Mouse (Mus musculus): ENCODE measurements at regions not wholly inside any gene's neighbourhood (a gene's known extent, or its start where the extent isn't known, plus 50 kb on each side); places are given as distances from the start of the nearest gene placed in this dataset.
"Not testable (repeated sequence)": the region's sequence is repeated elsewhere in the genome, so short reads cannot be mapped to it uniquely, and the experiment has no call there.

DNA sequence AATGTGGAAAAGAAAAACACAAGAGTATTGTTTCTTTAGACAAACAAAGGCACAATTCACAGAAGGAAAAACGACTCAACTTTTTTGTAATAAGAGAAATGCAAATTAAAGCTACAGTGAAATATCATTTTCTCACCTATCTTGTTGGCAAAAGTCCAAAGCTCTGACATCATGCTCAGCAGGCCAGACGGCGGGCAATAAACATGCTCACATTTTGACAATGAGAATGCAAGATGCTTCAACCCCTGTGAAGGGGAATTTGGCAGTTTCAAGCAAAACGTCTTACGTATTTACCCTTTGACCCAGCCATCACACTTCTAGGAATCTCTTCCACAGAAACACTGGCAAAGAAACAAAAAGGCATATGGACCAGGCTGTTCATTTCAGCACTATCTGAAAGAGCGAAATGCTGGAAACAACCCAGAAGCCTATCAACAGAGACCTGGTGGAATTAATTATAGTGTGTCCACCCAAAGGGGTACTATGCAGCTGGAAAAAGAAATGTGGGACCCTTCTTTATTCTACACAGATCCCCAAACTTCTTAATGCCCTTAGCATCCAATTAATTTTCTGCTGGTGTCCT is 203.4 kb upstream of the 2610301B20Rik start:
- no peak for DNase-seq

DNA sequence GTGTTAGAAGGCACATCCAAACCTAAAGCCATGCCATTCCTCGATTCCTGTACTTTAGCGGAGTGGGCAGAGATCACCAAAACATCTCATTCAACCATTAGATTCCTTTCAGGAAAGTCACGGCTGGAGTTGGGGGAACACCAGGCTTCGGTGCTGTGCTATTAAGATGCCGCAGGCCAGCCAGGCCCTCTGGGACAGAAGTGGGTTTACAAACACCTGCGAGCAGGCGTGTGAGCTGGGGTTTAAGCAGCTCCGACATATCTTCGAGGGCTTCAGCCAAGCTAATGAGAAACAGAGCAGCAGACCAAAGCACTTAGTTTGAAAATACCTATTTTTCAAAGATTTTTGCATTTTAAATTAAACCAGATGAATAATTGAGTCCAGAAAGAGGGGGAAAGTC is 183.2 kb upstream of the 2610301B20Rik start:
- DNase-seq, result no peak

DNA sequence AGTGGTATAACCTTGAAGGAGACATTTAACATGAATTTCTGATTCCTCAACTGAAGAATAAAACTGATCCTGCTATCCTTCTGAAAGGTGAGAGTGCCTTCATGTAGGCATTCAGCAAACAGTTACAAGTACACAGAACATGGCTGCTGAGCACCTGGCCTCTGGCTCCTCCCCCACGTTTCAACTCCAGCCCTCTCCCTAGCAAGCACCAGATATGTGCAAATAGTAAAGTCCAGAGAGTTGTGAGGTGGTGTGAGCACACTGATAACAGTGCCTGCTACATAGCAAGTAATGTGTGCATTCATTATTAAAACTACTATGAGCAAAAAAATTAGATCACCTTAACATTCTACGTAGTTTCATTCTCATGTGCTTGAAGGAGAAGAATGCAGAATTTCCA is 181.4 kb upstream of the 2610301B20Rik start:
- DNase-seq, result no peak

DNA sequence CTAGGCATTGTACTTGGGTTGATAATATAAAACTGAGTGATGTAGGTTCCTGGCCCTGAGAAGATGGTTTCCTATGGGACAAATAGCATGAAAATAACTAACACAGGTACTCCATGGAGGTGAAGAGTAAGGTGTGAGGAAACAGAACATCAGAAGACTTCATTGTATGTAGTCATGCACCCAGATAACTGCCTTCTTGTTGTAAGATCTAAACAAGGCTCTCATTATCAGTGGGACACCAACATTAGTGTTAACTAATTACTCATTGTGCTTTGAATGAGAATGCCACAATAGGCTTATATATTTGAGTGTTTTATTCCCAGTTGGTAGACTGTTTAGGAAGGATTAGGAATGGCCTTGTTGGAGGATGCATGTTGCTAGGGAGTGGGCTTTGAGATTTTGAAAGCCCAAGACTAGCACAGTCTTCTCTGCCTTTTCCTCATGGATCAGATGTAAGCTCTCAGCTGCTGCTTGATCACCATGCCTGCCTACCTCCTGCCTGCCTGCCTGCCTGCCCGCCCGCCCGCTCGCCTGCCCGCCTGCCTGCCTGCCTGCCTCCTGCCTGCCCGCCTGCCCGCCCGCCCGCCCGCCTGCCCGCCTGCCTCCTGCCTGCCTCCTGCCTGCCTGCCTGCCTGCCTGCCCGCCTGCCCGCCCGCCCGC is 180.7 kb upstream of the 2610301B20Rik start:
- no peak for DNase-seq

DNA sequence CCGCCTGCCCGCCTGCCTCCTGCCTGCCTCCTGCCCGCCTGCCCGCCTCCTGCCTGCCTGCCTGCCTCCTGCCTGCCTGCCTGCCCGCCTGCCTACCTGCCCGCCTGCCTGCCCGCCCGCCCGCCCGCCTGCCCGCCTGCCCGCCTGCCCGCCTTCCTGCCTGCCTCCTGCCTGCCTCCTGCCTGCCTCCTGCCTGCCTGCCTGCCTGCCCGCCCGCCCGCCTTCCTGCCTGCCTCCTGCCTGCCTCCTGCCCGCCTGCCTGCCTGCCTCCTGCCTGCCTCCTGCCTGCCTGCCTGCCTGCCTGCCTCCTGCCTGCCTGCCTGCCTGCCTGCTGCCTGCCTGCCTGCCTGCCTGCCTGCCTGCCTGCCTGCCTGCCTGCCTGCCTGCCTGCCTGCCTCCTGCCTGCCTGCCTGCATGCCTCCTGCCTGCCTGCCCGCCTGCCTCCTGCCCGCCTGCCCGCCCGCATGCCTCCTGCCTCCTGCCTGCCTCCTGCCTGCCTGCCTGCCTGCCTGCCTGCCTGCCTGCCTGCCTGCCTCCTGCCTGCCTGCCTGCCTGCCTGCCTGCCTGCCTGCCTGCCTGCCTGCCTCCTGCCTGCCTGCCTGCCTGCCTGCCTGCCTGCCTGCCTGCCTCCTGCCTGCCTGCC is 180.1 kb upstream of the 2610301B20Rik start:
- DNase-seq, result not testable (repeated sequence)

DNA sequence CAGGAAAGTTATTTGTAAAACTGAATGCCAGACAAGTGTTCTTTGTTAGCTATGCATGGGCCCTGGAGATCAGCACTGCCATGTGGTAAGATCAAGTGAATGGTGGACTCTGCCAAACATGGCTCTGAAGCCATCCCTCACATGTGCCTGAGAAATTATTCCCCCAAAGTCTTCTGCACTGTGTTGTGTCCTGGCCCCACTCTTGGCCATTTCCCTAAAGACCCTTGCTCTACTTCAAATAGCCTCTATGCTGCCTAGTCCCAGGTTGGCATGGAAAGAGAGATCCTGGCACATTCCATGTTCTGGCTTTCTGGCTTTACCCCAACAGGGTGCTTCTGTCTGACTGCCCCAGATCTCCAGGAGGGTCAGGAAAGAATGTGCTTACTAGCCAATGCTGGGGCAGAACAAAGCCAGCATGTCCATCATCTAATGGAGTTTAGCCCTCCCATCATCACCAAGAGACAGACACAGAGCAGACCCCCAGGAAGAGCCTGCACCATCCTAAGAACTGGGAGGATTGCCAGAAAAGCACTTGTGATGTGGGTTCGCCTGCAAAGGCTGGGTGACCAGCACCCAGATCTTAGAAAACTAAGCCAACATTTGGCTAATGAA is 177.0 kb upstream of the 2610301B20Rik start:
- DNase-seq, result no peak

DNA sequence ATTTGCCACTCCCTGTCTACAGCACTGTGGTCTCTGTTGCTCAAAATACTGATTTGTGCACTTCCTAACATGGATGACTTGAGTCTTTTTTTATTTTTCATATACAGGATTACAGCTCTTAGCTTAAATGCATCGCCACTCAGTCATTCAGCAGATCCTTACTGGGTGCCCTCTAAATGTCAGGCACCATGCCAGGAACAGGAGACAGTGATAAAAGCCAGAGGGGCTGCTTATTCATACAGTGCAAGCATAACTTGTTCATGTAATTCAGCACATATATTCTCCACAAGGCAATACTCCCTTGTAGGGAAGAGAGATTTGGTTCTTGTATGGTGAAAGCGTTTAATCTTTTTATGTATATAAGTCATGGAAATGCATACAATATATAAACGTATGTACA is 175.7 kb upstream of the 2610301B20Rik start:
- DNase-seq, result no peak

DNA sequence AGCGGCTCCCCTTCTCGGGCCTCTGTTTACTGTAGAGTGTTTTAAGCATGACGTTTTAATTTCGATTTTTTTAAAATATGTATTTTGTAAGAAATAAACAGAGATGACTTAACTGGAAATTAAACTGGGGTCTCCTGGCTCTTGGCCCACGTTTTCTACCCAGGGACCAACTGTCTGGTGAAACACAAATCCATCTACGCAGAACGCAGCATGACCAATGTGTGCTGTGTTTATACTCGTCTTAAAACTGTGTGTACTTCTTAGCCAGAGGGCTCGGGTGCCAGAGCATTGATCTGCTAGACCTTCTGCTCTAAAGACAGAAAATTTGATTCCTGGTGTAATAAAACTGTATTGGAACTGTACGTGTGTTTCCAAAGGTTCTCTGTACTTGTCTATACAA is 172.8 kb upstream of the 2610301B20Rik start:
- DNase-seq, result no peak

DNA sequence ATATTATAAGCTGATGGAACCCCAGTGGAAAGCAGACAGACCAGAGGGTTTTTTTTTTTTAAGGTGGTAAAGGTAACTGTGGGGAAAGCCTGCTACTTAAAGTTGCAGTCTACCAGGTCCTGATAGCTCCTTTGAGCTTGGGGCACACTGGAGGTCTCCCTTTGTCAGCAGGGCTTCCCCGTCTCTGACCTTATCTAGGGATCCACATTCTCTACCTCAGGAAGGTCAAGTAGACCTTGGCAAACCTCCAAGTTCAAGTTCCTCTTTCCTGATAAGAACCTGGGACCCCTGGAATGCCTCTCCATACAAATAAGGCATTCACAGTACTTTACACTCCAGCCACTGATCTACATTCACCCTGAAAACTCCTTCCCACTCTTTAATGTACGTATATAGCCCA is 171.1 kb upstream of the 2610301B20Rik start:
- no peak for DNase-seq

DNA sequence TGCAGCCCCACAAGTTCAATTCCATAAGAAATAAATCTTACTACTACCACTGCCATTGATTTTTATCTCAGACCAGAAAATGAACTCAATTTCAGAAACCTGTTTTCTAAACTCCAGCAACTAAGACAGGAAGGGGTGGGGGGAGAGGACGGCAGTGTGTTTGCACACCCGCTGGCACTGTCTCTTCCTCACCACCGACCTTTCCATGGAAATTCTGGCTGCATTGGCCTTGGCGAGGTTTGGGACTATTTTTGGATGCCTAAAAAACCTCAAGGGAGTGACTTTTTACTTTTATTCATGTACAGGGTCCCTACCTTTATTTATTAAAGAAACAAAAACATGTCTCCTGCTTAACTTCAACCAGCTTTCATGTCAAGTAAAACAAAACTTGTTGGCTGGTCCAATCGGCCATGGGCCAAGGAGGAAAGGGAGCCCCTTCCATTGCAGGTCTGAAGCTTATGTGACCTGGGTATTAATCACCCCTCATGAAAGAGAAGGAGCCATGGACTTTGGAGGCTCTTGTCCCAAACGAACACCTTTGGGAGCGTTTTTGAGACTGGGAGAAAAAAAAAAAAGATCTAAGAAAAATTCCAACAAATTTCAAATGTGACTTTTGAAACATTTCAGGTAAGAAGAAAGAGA is 167.2 kb upstream of the 2610301B20Rik start:
- DNase-seq, result no peak

DNA sequence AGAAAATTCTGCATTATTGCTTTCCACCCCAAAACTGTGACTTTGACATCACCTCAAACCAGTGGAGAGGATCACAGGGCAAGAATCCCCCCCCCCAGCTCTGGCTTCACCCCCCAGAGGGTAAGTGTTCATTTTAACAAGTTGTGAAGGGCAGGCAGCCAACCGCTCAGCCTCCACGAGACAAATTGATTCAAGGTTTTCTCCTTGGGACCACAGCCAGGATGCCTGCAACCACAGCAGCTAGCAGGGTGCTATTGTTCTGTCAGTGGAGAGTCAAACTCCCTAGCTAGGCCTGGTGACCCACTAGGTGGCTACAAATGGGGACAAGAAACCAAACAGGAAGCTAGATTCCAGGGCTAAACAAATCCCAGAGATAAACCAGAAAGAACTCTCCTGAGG is 166.6 kb upstream of the 2610301B20Rik start:
- no peak for DNase-seq

DNA sequence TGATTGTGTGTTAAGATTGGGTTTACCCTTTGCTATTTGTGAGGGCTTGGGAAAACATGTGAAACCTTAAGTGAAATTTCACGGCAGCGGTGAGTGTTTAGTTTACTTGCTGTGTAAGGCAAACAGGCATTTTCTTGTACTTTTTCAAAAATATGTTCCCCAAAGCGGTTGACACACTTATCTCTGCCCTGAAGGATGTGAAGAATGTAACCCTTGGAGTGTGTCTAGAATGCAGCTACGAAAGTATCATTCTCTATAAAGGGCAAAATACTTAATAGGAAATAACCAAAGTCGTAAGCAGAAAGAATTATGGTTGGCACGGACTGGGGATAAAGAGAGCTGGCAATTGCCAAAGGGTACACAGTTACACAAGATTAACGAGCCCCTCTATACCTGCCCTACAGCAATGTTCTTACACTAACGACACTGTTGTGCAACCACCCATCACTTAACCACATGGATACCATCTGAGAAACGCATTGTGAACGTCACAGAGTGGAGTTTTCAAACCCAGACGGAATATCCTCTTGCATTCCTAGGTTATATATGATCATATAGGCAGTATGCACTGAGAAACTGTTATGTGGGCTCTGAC is 162.3 kb upstream of the 2610301B20Rik start:
- no peak for DNase-seq

DNA sequence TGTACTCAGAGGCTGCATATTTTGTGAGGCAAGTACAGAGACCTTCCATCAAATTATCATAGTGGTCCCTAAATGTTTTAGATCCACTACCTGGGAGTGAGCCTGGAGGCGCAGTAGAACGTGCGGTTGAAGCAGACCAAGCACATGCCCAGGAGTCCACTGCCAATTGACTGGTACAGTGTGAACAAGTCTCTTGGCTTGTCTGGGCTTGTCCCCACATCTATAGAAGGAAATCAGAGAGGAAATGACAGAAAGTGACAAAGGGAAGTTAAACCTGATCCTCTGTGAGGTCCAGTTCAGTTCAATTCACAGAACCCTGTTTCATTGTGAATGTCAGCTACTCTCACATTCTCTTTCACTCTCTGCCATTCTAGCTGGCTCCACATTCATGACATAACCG is 151.0 kb upstream of the 2610301B20Rik start:
- DNase-seq, result no peak

DNA sequence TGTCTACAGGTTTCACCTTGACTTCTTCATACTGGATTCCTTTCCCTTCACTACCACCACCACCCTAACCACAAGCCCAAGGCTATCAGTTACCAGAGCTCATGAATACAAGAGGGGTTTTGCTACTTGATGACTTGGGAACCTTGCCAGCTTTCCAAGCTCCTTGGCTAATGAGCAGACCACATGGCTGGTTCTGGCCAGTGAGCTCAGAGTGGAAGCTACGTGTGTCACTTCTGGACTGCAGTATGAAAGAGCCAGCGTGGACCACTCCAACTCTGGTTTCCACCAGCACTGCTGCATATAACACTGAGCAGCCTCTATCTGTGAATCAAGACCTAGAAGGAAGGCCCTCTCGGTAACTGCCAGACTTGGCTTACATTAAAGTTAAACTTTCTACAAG is 146.4 kb upstream of the 2610301B20Rik start:
- no peak for DNase-seq

DNA sequence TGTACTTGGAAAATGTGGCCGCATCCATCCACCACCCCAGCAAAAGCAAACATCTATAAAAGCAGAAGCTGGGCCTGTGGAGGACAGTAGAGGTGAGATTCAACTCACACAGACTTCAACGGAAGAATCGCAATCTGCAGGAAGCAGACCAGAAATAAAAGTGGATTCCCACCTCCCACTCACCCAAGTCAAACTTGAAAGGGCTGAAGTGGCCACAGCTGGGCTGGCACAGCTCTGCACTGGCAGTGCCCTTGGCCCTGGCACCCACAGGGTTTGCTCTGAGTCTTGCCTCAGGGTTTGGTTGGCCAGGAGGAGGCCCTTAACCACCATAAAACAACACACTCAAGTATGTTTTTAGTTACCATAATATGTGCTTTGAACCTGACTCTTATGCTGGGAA is 129.1 kb upstream of the 2610301B20Rik start:
- DNase-seq, result no peak

DNA sequence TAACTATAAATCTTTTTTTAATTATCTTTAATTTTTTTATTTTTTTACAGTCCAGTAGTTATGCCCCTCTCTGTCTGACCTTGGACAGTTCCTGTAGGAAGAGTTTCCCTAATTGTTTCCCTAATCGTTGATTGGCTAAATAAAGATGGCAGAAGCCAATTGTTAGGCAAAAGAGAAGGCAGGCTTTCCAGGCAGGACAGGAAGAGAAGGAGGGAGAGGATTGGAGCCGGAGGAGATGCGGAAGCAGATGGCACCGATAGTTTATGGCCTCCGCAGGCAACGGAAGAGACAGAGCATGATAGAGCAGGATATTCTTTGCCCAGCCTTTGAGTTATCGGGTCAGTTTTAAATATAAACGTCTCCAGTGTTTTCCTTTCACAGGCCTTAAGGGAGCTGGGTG is 125.5 kb upstream of the 2610301B20Rik start:
- no peak for DNase-seq

DNA sequence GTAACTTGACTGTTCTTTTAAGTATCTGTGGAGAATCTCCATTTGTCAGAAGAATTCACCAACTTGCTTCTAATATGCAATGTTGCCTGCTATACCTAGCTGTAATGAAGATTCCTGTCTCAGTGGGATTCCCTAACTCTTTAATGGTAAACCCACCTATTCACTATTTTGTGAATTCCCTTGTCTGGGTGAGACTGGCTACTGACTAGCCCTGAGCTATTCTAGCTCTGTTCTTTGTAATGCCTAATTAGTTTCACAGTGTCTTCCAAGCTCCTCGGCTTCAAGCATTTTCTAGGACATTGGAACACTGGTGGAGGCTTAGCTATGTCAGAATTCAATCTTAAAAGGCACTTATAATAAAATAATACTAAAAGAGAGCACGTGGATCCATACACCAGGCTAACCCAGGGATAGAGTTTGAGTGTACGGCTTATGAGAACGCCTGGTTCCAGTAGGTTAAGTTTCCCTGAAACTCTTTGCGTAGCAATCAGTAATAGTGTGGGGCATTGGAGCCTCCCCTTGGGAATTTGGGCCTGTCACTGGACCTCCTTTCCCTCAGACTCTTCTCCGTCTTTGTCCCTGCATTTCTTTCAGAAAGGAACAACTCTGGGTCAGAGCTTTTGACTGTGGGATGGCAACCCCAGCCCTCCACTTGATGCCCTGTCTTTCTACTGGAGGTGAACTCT is 123.8 kb upstream of the 2610301B20Rik start:
- not testable (repeated sequence) for DNase-seq

DNA sequence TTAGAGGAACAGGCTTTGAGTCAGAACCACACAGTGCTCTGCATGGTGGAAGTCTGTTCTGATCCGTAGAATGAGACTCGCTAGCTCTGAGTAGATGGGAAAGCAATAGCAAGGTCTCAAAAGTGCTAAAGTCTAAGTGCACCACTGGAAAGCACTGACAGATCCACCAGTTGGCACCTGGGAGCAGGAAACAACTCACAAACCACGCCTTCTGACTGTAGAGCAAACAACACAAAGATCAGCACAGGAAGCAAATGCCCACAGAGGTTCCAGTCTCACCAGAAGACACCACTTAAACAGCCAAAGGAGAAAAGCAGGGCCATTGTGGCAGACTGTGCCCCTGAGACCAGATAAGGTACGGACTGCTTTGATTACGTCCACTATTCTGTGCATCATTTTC is 121.1 kb upstream of the 2610301B20Rik start:
- DNase-seq, result no peak

DNA sequence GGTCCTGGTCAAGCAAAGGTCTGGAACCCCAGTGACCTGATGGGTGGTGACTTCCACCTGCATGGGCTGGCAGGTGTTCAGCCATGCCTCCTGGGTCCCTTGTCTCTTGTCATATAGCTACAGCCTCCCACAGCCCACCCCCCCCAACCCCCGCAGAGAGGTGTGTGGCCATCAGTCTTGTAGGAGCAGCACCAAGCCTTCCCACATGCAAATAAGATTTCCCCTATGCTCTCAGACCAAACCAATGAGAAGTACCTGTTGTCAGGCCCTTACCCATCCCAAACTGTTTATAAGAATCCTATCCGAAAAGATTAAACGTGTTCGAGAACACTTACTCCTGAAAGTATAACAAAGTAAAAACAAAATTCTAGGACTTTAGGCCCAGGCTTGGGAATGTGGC is 114.8 kb upstream of the 2610301B20Rik start:
- no peak for DNase-seq

DNA sequence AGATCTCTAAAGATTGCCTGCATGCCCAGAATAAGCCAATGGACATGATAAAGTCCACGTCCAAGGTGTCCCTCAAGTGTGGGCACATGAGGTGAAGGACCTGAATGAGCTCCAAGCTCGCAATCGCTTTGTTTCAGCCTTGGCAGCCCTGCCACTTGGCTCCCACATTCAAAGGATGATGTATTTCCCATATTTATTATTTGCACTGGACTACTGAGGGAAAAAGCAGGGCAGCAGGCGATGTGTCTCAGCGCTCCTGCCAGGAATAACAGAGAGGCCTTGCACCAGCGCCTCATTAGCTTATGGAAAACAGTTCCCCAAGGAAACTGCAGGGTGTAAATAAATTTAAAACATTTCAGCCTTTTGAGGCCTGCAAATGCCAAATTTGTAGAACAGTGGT is 106.6 kb upstream of the 2610301B20Rik start:
- no peak for DNase-seq

DNA sequence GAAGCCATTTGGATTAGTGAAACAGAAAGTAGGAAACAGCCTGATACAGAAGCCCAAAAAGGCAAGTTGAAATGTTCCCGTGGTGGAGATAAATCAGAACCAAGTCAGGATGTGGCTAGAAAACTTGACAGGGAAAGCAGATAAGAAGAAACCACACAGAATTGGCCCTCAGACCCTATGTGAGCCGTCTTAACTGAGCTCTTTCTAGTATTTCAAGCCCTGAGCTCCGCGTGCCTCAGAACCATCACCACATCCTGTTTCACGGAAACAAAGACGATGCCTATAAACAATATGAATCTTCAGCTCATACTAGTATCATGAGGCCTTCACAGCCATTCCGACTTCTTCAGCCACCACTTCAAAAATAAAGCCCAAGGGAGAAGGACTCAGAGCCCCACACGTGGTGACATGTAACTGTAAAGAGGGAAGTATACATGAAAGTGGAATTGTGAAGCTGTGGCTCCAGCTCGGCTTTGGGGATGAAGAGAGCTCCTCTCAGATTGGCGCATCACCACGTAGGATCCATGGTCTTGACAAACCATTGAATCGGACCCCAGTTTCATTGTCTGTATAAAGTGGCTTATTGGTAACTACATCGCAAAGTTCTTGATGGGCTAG is 104.2 kb upstream of the 2610301B20Rik start:
- no peak for DNase-seq

DNA sequence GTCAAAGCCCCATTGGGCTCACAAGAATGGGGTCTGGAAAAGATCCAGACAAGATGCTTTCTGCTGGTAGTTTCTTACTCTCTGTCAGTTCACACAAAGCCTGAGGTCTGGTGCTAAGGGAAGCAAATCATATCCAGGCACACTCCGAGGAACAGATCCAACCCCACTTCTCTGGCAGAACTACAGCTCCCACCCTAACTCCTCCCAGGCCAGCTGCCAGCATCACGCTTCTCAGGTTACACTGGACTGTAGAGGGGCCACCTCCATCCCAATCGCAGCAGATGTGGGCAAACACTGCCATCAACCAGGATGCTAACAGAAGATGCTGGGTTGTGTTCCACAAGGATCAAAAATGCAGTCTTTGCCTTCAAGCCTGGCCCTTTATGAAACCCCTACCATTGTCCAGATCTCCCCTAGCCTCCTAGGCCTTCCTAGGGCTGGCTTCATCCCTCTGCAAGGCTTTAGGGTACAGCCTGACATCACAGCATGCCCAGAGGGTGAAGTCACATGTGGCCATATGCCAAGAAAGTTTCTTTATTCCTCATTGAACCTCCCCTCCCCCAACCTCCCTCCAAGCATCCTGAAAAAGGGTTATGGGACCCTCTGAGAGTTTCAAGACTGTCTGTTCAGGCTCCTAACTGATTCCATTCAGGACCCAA is 99.6 kb upstream of the 2610301B20Rik start:
- DNase-seq, result no peak
